Mouse (Mus musculus) midbrain, embryonic 16.5 days (tissue): Measurements from ENCODE around the gene Rflna. TPM values are rescaled to one million over a fixed set of nuclear protein-coding genes. Genes with fewer than 3 reads are reported as not detected.

ENCODE experiments used
- ATAC-seq: fragments of 200-750 bp; cut with Nextera tagmentation; 2 replicates; pipeline ENCODE4 v1.8.0; 2017; ENCODE audit warnings: moderate TSS enrichment
- H3K27ac ChIP-seq: fragments of 300-500 bp; sonication (generic); 2 replicates; pipeline ENCODE4 v1.5.1; 2014; ENCODE audit warnings: mild to moderate bottlenecking, low read length, mixed read lengths
- H3K27me3 ChIP-seq: fragments of 300-500 bp; sonication (generic); 2 replicates; pipeline ENCODE4 v1.6.1; 2014; ENCODE audit warnings: low read depth, low read length, mixed read lengths; ENCODE audit not compliant: control insufficient read depth, insufficient read depth
- H3K36me3 ChIP-seq: fragments of 300-500 bp; sonication (generic); 2 replicates; pipeline ENCODE4 v1.6.1; 2014; ENCODE audit warnings: mild to moderate bottlenecking, low read length, moderate library complexity, mixed read lengths; ENCODE audit not compliant: control insufficient read depth, insufficient read depth
- H3K4me1 ChIP-seq: fragments of 300-500 bp; sonication (generic); 2 replicates; pipeline ENCODE4 v1.6.1; 2014; ENCODE audit warnings: mild to moderate bottlenecking, low read length, mixed read lengths; ENCODE audit not compliant: control insufficient read depth, insufficient read depth
- H3K4me2 ChIP-seq: fragments of 300-500 bp; sonication (generic); 2 replicates; pipeline ENCODE4 v1.6.1; 2014; ENCODE audit warnings: mild to moderate bottlenecking, low read length, mixed read lengths
- H3K4me3 ChIP-seq: fragments of 300-500 bp; sonication (generic); 2 replicates; pipeline ENCODE4 v1.5.1; 2014; ENCODE audit warnings: low read depth, mild to moderate bottlenecking, low read length, moderate library complexity, mixed read lengths
- H3K9ac ChIP-seq: fragments of 300-500 bp; sonication (generic); 2 replicates; pipeline ENCODE4 v1.6.1; 2014; ENCODE audit warnings: low read depth, low read length, mixed read lengths
- H3K9me3 ChIP-seq: fragments of 300-500 bp; sonication (generic); replicated peaks from 2 replicates; pipeline ENCODE4 v1.6.1; 2014; ENCODE audit warnings: mild to moderate bottlenecking, low read length, mixed read lengths; ENCODE audit not compliant: control insufficient read depth, poor library complexity, severe bottlenecking
- WGBS: fragments of 180-500 bp; shearing (Covaris S2); extraction: QIAGEN DNeasy Blood & Tissue Kit; methylation state at CpG from one replicate; pipeline ENCODE4 v1.1.7; 2014; 5-methylcytosine and 5-hydroxymethylcytosine counted together
- polyA plus RNA-seq: library from polyadenylated mRNA; unstranded; fragments of >200 nt; fragmentation: Nextera tagmentation; extraction: Ambion mirVana; gene quantifications from 2 replicates; pipeline ENCODE4 v1.2.1, GENCODE M21; 2015

Rflna gene
- polyA plus RNA-seq, 1 experiment from 2014 or later: 7.1 TPM

- Histone ChIP-seq H3K9ac (no peak overlapping the region), H3K4me2 (no peak overlapping the region), H3K4me3 (no peak overlapping the region), H3K9me3 (no peaks in the 10 kb centered on the region), H3K36me3 (peaks cover 19% of the 10 kb centered on the region; the same call in 1 of the 2 replicates), H3K27me3 (no peaks in the 10 kb centered on the region), H3K4me1 (no peaks in the 10 kb centered on the region), H3K27ac (no peak overlapping the region; the same call in 1 of the 2 replicates)
- 93% methylated on average over 8 of the region's 8 CpGs for WGBS
- ATAC-seq: no peak
Measured at GRCm38 (mm10) chr5:125039377-125040027, 36.5 kb downstream of the Rflna start.

- WGBS: 51% methylated on average over 5 of the region's 5 CpGs
- H3K4me3 ChIP-seq: no peak overlapping the region
- no peak overlapping the region for H3K9ac ChIP-seq
- H3K4me2 ChIP-seq: no peak overlapping the region
- no peak overlapping the region for H3K27ac ChIP-seq
- no peak for ATAC-seq
- H3K9me3 ChIP-seq: no peaks in the 10 kb centered on the region
- no peaks in the 10 kb centered on the region for H3K4me1 ChIP-seq
- peaks cover 19% of the 10 kb centered on the region; the same call in 1 of the 2 replicates for H3K36me3 ChIP-seq
- no peaks in the 10 kb centered on the region for H3K27me3 ChIP-seq
Measured at GRCm38 (mm10) chr5:125040128-125040584, 37.1 kb downstream of the Rflna start.

- peaks cover 10% of the 10 kb centered on the region; the same call in 1 of the 2 replicates for H3K36me3 ChIP-seq
Measured at GRCm38 (mm10) chr5:125041578-125041977, 38.6 kb downstream of the Rflna start.

GRCm38 (mm10) chr5:125043448-125043847 lies 40.4 kb downstream of the Rflna start:
- Histone ChIP-seq H3K36me3 (peaks cover 17% of the 10 kb centered on the region), H3K9ac (no peak overlapping the region), H3K4me2 (no peak overlapping the region), H3K4me3 (no peak overlapping the region), H3K9me3 (no peaks in the 10 kb centered on the region), H3K4me1 (peaks cover 3% of the 10 kb centered on the region; the same call in 1 of the 2 replicates), H3K27ac (no peak overlapping the region), H3K27me3 (no peaks in the 10 kb centered on the region)
- no peak for ATAC-seq
- 86% methylated on average over 6 of the region's 6 CpGs for WGBS

More at GRCm38 (mm10) chr5:125041578-125041977, 38.6 kb downstream of the Rflna start:
- H3K27ac ChIP-seq: no peak overlapping the region
- no peak for ATAC-seq
- no peak overlapping the region for H3K4me2 ChIP-seq
- H3K9ac ChIP-seq: no peak overlapping the region
- H3K4me3 ChIP-seq: no peak overlapping the region
- no peaks in the 10 kb centered on the region for H3K27me3 ChIP-seq
- H3K9me3 ChIP-seq: no peaks in the 10 kb centered on the region
- 91% methylated on average over 9 of the region's 9 CpGs for WGBS
- H3K4me1 ChIP-seq: peaks cover 3% of the 10 kb centered on the region; the same call in 1 of the 2 replicates

- Histone ChIP-seq H3K36me3 (peaks cover 20% of the 10 kb centered on the region), H3K4me1 (peaks cover 3% of the 10 kb centered on the region; the same call in 1 of the 2 replicates), H3K27me3 (no peaks in the 10 kb centered on the region), H3K9ac (no peak overlapping the region), H3K4me2 (no peak overlapping the region), H3K4me3 (no peak overlapping the region), H3K27ac (peak overlapping the region; percentile 46; the same call in 1 of the 2 replicates), H3K9me3 (no peaks in the 10 kb centered on the region)
- no peak for ATAC-seq
- WGBS: 8% methylated on average over 5 of the region's 5 CpGs
Measured at GRCm38 (mm10) chr5:125045202-125045601, 42.2 kb downstream of the Rflna start.

GRCm38 (mm10) chr5:125046436-125046835 lies 43.4 kb downstream of the Rflna start:
- ATAC-seq: no peak
- Histone ChIP-seq H3K4me3 (no peak overlapping the region), H3K36me3 (peaks cover 26% of the 10 kb centered on the region), H3K9me3 (no peaks in the 10 kb centered on the region), H3K27ac (peak overlapping the region; percentile 37; the same call in 1 of the 2 replicates), H3K27me3 (no peaks in the 10 kb centered on the region), H3K9ac (no peak overlapping the region), H3K4me2 (no peak overlapping the region), H3K4me1 (peaks cover 3% of the 10 kb centered on the region; the same call in 1 of the 2 replicates)
- WGBS: 76% methylated on average over 5 of the region's 5 CpGs

GRCm38 (mm10) chr5:125049481-125049880 lies 46.5 kb downstream of the Rflna start:
- peaks cover 23% of the 10 kb centered on the region for H3K36me3 ChIP-seq
- WGBS: 96% methylated on average over 4 of the region's 4 CpGs
- no peak overlapping the region for H3K4me2 ChIP-seq
- peaks cover 3% of the 10 kb centered on the region; the same call in 1 of the 2 replicates for H3K4me1 ChIP-seq
- no peak for ATAC-seq
- H3K9me3 ChIP-seq: no peaks in the 10 kb centered on the region
- H3K9ac ChIP-seq: no peak overlapping the region
- H3K27me3 ChIP-seq: no peaks in the 10 kb centered on the region
- no peak overlapping the region for H3K27ac ChIP-seq
- H3K4me3 ChIP-seq: no peak overlapping the region

GRCm38 (mm10) chr5:125052237-125052602 lies 49.2 kb downstream of the Rflna start:
- H3K9ac ChIP-seq: no peak overlapping the region; the same call in 1 of the 2 replicates
- no peak overlapping the region for H3K27ac ChIP-seq
- H3K9me3 ChIP-seq: no peaks in the 10 kb centered on the region
- no peaks in the 10 kb centered on the region for H3K27me3 ChIP-seq
- no peak overlapping the region for H3K4me3 ChIP-seq
- peaks cover 20% of the 10 kb centered on the region for H3K36me3 ChIP-seq
- no peak for ATAC-seq
- WGBS: 81% methylated on average over 10 of the region's 10 CpGs
- H3K4me1 ChIP-seq: peaks cover 13% of the 10 kb centered on the region
- H3K4me2 ChIP-seq: no peak overlapping the region
